Mouse (Mus musculus) 416B (cell line): ENCODE measurements around the gene Tln2.

Experiments
- DNase-seq: peaks from one replicate; pipeline ENCODE4 v3.0.0; 2011; ENCODE audit warnings: low read depth

Gene Tln2

DNA sequence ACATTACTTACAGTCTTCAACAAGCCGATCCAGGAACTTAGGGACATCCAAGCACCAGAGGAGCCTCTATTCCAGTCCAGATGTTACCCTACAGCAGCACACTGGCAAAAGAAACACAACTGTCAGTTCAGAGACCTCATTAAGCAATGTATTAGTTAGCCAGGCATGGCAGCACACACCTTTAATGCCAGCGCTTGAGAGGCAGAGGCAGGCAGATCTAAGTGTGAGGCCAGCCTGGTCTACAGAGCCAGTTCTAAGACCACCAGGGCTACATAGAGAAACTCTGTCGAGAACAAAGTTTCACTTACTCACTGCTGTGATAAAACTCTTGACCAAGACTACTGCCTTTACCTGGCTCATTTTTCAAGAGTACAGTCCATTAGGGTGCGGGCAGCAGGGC is at the start of gene Tln2:
TSS of gene Tln2 (minus strand) at position 101 of the 400 bp plus-strand sequence.
- no peak for DNase-seq

DNA sequence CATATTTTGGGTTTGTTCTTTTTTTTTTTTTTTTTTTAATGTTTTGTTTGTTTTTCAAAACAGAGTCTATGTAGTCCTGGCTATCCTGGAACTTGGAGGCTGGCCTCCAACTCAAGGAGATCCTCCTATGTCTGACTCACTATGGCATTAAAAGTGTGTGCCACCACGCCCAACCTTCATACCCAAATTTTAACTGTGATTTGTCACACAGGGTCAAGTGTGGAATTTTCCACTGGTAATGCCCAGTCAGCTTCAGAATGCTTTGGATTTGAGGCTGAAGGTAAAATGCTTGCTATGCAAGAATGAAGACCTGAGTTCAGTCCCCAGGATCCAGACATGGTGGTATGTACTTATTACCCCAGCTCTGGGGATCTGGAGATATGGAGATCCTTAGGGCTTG is 49.7 kb upstream of the Tln2 start:
- no peak for DNase-seq

DNA sequence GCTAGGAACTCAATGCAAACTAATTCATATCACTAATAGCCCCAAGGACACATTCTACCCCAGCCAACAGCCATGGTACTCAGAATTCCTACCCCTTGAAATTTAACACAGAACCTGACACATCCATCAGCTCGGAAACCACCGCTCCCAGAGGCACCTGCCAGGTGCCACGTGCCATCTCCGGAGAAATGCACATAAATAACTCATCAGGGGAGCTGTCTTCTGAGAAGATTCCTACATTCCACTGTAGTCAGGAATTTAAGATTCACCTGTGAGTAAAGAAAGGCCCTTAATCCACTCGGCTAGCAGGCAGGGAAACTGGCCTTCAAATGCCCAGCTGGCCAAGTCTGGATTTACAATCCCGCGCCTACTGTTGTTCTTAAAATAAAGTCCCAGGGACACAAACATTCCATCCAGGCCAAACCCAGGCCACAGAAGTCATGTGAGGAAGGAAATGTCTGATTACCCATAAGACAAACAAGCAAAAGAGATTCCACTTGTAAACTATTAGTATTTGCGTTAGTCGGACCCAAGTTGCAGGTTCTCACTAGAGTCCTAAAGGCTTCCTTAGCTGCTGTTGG is 48.4 kb upstream of the Tln2 start:
- no peak for DNase-seq

DNA sequence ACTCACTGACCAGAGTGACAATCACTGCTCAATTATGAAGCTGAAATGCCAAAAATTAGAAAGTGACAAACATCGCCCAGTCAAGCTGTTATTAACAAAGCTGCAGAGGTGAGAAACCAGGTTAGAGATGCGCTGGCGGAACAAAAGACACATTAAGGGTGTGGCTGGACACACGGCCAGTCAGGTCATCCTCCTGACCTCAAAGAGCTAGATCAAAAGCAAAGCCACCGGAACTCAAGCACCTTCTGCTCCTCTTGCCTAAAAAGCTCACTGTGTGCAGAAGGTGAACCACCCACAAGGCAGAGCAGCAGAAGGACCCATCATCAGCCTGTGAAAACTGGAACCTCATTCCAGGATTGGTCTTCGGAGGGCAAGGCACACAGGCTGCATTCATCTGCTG is 47.8 kb upstream of the Tln2 start:
- no peak for DNase-seq

DNA sequence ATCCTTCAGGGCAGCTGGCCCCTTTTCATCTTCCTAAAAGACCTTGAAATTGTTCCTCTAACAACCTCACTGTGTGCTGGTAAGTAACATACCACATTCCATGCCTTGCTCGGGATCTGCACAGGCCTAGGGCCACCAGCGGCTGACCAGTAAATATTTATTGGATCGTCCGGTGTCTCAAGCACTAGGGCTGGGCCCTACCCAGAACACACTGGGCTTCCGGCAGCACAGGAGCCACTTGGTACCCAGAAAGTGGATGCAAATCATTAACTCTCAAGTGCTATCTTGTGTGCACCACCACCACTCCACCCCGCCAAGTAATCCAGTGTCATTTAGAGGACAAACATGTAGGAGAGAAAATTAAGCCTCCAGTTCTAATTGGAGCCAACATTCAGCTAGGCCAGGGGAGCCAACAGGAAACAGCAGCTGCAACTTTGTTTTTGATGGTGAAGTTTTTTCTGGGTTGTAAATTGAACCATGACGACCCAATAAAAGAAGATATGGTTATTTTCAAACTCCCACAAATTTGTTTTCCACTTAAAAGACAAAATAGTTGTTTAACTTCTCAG is 46.4 kb upstream of the Tln2 start:
- DNase-seq: no peak

DNA sequence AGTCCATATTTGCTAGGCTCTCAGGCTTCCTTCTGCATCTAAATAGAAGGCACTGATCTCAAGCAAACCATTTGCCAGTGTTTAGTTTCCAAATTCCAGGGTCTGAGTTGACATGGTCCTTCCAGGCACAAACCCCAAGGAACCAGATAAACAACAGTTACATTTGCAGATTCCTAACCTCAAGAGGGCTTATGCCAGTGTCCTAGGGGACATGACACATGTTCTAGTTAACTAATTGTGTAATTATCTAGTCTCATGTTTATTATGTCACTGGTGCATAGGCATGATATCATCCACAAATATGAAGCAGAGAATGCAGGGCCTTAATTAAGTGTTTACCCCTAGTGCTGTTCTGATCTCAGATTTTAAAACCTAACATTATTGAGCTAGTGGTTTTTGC is 45.4 kb upstream of the Tln2 start:
- DNase-seq: no peak

DNA sequence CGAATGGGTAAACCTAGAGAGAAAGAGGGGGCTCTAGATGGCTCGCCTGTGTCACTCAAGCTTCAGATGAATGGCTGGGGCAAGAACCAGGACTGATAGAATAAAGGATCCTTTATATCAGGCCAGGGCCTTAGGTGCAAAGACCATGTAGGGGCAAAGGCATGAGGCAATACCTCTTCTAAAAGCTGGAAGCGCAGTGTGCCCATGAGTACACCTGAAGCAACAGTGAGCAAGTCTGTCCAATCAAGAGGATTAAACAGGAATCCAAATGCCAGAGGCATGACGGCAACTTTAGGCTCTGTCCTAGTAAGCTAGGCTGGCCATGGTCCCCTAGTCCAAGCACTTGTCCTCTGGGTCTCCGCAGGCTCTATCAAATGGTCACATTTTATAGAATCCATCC is 42.8 kb upstream of the Tln2 start:
- no peak for DNase-seq

DNA sequence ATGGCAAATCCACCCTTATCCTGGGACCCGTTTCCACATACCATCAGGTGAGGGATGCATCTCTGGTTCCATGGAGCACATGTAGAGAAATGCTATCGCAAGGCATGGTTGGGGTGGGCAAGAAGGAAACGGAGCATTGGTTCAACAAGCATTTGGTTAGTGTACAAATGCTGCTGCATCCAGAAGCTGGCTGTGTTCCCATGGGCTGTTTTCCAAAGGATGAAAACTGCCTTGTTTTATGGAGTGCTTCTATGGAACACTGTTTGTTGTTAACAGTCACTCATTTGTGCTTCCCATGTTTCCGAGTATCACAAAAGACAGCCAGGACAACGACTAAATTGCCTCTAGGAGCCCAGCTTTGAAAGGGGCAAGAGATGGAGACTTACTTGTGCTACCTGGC is 35.7 kb upstream of the Tln2 start:
- DNase-seq: no peak

DNA sequence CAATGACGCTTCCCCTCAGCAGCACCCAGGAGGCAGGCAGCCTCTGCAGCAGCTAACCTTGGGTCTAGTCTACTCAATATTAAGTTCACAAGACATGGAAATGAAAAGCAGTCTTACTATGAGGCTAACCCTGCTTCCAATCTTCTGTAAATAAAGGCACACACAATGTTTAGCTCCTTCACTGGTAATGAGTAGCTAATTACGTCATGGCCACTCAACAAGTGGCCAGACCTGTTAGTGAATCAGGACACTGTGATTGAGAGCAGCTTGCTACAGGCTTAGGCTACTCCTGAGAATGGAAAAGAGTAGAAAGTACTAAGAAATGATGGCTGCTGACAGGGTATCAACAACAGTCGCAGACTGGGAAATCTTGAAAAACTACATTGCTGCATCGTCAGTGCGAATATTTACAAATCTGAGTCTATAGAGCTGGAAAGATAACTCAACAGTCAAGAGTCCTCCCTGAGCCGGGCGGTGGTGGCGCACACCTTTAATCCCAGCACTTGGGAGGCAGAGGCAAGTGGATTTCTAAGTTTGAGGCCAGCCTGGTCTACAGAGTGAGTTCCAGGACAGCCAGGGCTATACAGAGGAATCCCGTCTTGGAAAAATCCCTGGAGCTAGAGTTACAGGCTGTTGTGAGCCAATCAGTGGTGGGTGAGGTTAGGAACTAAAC is 34.1 kb upstream of the Tln2 start:
- no peak for DNase-seq

DNA sequence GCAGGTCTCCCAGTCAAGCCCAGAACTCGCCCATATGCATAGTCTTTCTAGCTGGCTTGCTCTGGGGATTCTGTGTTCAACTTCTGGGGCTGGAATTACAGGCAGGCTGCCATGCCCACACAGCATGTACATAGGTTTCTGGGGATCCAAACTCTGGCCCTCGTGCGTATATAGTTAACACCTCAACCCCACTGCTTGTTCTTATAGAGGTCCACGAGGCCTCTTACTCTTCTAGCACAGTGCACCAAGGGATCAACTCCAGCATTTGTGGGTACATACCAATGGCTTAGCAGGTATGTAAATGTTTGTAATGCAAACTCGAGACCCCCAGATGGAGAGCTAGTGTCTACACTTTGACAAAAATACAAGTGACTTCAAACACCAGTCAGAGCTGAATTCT is 33.2 kb upstream of the Tln2 start:
- no peak for DNase-seq

DNA sequence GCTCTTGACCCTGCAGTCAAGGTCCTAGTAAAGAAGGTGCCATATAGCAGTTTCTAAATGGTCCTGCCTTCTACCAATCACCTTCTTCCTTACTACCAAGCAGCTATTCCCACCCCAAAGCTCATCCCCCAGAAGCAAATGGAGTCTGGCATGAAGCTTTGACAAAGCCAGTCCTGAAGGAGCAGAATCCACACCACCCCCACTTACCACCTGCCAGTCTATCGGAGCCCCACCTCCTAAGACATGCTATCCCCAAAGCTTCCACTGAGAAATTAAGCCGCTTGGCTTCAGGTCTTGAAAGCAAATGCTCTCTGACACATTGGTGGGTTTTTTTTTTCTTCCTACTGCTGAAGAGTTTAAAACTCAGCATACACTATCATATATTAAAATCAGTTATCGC is 27.6 kb upstream of the Tln2 start:
- no peak for DNase-seq

DNA sequence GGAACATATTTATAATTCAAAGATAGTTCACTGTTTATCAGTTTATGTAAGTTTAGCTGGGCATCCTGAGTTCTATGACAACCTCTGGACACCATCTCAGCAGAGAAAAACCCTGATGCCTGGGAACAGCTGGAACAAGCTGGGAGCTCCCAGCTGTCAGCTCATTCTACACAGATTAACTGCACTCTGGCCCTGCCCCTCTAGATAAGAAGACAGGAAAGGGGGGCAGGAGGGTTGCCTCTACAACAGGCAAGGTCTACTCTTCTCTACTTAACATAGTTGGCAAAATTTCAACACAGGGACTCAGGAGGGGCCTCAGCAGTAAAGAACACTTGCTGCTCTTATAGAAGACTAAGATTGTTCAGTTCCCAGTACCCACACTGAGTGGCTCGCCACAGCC is 27.0 kb upstream of the Tln2 start:
- no peak for DNase-seq

DNA sequence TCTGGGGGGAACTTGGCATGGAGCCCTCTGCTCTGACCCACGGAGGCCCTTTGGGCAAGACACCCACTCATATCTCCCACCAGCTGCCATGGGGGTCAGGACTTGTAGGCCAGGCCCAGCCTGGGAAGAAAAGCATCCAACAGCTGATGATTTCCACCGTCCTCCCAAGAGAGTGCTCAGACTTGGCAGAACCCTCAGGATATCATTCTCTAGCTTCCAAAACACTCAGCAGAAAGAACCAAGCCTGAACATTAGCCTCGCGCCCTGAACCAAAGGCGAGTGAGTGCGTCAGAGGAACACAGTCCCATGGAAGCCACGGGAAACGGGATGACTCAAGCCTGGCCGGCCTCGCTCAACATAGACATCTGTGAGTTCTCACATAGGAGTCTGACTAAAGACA is 25.4 kb upstream of the Tln2 start:
- no peak for DNase-seq

DNA sequence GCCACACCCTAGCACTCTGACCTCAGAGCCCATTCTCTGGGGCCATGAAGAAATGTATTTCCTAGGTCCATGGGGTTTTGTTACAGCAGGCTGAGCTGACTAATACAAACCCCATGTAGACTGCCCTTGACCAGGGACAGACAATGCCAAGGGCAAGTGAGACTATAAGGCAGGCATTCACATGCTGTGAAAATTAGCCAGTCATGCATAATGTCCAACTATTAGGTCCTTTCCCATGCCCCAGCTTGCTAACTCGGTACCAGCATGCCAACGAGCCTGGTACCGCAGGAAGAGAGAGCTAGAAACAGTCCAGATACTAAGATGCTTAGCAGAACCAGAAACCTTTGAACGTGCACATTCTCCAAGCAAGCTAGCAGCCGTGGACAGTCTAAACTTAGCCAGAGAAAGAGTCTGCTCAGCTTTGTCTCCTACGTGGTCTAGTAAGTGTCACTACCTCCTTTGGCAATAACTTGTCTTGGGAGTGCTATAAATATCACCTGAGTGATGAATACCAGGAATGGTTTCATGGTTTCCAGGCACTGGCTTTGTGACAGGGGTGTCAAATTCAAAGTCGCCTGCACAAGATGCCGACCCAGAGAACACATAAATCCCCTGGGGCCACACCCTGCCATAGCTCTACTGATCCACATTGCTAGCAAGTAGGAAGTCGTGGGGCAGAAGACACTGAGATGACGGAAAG is 22.2 kb upstream of the Tln2 start:
- no peak for DNase-seq

DNA sequence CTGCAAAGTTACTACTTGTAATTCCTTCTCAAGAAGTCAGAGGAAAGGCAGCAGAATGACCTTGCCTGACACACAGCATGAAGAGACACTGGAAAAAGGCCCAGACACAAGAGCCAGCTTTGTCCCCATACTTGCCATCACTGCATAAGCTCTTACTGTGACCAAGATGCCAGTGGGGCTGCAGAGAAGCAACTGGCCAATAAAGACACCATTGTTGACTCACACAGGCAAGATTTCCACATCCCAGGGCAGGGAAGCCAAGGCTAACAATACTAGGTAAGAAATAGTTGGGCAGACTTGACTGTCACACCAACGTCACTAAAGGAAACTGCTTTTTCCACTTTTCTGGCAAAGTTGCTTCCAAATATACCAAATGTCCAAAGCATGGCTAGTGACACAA is 20.0 kb upstream of the Tln2 start:
- DNase-seq: no peak

DNA sequence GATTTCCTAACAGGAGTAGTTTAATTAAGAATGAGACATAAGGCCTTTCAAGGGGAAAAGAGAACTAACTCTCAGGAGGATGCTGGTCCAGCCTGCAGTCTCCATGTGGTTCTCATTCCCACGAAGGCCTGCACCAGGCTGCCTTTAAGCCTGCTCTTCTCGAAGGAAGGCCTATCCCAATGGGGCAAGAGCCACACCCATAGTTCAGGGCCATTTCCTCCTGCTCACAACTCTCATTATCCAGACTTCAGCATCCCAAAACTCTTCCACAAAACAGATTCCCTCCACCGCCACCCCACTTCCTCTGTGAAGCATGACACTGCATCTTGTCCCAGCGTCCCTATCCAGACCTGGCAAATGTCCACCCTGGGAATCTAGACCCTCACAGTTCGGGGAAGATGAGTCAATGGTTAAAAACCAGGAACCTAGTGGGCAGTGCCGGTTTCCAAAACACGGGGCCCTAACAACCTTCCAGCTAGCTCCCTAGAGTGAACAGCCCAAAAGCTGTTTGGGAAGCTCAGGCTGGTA is 15.3 kb upstream of the Tln2 start:
- DNase-seq: no peak

DNA sequence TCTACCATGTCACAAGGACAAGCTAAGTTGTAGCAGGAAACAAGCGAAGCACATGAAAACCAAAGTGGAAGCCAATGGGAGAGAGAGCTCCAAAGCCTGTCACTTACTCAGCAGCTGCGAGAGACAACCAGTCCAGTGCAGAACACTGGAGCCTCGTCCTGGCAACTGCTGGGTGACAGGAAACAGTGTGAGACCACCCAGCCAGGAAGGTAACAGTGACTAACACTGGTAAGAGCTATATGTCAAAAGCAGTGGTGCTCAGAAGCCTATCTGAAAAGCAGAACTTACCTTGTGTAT is 14.1 kb upstream of the Tln2 start:
- DNase-seq: no peak

DNA sequence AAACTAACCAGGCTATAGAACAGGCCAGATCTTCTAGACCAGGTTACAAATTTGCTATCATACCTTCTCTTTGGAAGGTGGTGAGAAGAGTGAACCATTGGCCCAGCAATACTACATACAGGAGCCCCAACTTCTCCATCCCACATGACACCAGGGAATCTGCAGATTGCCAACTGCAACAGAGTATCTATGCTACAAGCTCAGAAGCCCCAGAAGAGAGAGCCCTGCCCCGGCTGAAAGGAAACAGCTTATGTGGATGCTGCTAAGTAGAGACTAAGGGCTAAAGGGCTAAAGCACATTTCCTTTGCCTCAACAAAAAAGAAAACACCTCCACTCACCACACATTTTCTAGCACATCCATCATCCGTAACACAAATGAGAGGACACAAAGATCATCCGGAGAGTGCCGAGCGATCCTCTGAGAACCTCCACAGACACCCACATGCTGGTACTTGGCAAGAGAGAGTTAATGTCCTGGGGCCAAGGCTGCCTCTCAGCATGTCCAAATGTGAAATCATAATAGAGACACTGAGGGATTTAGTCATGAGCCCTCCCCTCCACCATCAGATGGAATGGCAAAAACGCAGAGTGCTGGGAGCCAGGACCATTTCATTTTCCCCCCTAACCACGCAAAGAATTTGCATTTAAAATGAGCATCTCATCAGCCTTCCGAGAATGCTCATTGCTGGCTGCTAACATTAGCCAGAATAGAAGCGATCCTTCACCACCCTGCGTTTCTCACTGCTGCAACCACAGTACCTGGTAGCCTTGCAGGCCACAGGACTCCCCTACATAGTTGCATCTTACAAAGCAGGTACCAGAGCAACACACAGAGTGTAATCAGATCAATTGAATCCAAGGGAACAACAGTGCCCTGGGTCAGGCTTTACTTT is 13.5 kb upstream of the Tln2 start:
- DNase-seq: no peak

DNA sequence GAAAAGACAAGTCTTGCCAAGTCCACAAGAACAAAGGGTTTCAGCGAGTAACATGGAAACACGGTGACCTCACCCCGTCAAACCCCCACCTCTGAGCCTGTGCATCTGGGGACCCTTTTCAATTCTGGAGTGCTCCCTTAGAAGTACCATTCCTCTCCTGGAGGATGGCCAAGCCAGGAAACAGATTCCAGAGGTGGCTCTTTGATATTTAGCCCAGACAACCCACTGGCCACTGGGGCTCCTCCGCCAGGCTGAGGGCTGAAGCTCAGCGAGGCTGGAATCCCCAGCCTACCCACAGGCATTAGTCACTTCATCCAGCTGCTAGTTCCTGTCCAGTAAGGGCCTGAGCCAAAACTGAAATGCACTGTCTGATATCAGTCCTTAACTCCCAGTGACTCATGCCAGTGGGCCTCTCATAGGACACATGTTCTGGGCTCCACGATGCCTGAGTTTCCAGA is 6.3 kb upstream of the Tln2 start:
- peak; percentile 3 for DNase-seq

DNA sequence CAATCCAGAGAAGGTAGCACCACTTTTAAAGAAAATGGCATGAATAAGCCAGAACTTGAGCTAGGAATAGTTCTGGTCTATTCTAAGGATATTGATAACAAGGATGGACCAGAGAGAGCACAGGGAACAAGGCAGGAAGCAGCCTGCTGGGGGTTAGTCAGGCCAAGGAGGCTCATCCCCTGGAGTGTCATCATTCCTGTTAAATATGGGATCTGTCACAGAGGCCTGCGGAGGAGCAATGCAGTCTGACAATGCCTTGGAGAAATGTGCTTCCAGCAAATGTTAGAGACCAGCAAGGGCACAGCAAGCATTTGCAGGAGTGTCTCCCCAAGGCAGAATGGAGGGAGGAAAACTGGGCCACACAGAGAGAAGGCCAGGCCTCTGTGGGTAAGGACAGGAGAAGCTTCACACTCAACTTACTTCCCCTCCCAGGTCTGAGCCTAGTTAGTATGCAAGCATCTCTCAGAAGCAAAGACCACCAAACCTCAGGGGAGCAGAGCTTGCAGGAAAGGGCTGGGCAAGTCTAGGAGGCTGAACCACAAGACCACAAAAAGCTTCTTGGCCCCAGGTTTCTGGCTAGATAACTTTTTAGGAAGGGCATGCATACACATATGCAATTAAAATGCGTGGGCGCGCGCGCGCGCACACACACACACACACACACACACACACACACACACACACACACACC is 9.5 kb downstream of the Tln2 start:
- DNase-seq: peak; percentile 12

DNA sequence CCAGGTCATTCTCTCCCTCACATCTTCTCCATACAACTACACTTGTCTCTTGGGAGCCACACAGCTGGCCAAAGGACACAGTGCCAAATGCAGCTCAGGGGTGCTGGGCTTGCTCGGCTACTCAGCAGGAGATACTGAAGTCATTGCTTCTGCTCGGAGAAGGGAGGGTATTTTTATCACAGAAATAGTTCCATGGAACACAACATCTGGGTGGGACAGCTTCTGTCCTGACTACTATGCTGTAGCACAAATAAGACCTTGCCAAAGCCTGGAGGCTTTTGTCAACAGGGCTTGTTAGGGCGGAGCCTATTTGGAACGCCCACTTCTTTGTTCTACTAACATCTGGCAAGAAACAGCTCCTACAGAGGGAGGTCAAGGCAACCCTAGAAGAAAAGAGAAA is 10.2 kb downstream of the Tln2 start:
- no peak for DNase-seq

DNA sequence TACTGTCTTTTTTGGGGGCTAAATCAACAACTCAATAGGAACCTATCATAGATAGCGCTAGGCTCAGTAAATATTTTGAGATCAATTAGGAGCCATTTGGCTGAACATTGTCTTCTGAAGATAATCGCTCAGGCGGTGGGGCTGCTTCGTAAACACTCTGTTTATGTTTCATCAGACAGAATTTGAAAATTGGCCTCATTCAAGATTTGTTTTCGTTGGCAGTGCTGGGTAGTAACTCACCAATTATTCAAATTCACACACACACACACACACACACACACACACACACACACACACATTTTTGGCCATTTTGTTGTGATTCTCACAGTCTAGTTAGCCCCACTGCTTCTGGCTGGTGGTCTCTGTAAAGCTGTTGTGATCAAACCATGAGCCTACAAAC is 12.9 kb downstream of the Tln2 start:
- no peak for DNase-seq
